Mouse (Mus musculus): ENCODE results near the gene Rasgrf2.

- TF ChIP-seq CTCF (IDR thresholded peaks at IDR 0.05; ENCODE audit: low read depth) (no peak), EP300 (IDR thresholded peaks at IDR 0.05; ENCODE audit: low read depth) (no peak)
Observed at GRCm38 (mm10) chr13:91874565-91874964, 256.9 kb downstream of the Rasgrf2 start.

Data from liver, postnatal 0 days (tissue).